Mouse (Mus musculus): Measurements from ENCODE around the gene Anapc16. TPM values are rescaled to one million over a fixed set of nuclear protein-coding genes. Genes with fewer than 3 reads are reported as not detected.

Anapc16 gene
- total and polyA plus RNA-seq, 3 experiments = 53.7 to 61.5 TPM; not detected in 1

GRCm38 (mm10) chr10:59957171-59958149, 45.5 kb downstream of the Anapc16 start:
- Histone ChIP-seq H3K4me1 (ENCODE audit: control insufficient read depth in 1 of 2, insufficient read depth in 2 of 2, low read length in 2 of 2) (peaks cover 4 to 10% of the 10 kb centered on the region in 2 experiments), H3K9ac (ENCODE audit: control insufficient read depth, low read depth, low read length, poor library complexity, severe bottlenecking) (no peak overlapping the region), H3K9me3 (replicated peaks; ENCODE audit: insufficient read depth, low read length) (no peaks in the 10 kb centered on the region), H3K27ac (ENCODE audit: control insufficient read depth, low read depth, low read length) (no peak overlapping the region), H3K4me3 (ENCODE audit: control insufficient read depth in 1 of 2, insufficient read depth in 1 of 2, low read depth in 2 of 2, low read length in 2 of 2) (no peak overlapping the region), H3K79me2 (ENCODE audit: control insufficient read depth, insufficient read depth, low read length, poor library complexity) (peaks cover 3% of the 10 kb centered on the region; the same call in 1 of the 2 replicates), H3K36me3 (ENCODE audit: control insufficient read depth in 1 of 2, insufficient read depth in 2 of 2, low read length in 2 of 2) (peaks cover 0 to 8% of the 10 kb centered on the region in 2 experiments; a peak in 1 of 4 replicates), H3K27me3 (ENCODE audit: control insufficient read depth in 1 of 2, insufficient read depth in 2 of 2, low read length in 2 of 2) (peaks cover 0 to 6% of the 10 kb centered on the region in 2 experiments)
- TF ChIP-seq RCOR1 (IDR thresholded peaks at IDR 0.05; ENCODE audit: low read depth, low read length) = no peak
- TF ChIP-seq ETS1 (IDR thresholded peaks at IDR 0.05; ENCODE audit: low read depth, low read length) = no peak
- no peak for TF ChIP-seq HCFC1 (IDR thresholded peaks at IDR 0.05; ENCODE audit: low read depth, low read length)
- TF ChIP-seq CHD2 (IDR thresholded peaks at IDR 0.05; ENCODE audit: low read length) = no peak
- no peak for TF ChIP-seq MAZ (IDR thresholded peaks at IDR 0.05; ENCODE audit: low read depth, low read length)
- no peak for TF ChIP-seq TAL1 (IDR thresholded peaks at IDR 0.05; ENCODE audit: low read length)
- no peak for TF ChIP-seq UBTF (IDR thresholded peaks at IDR 0.05; ENCODE audit: borderline replicate concordance, insufficient read depth, low read depth, low read length)
- no peak for TF ChIP-seq ZC3H11A (IDR thresholded peaks at IDR 0.05; ENCODE audit: low read depth, low read length)
- TF ChIP-seq GATA1 (IDR thresholded peaks at IDR 0.05; ENCODE audit: low read depth, low read length) = no peak
- TF ChIP-seq GABPA (IDR thresholded peaks at IDR 0.05; ENCODE audit: low read depth, low read length) = no peak
- TF ChIP-seq USF1 (IDR thresholded peaks at IDR 0.05; ENCODE audit: low read depth, low read length) = no peak
- no peak for TF ChIP-seq EP300 (IDR thresholded peaks at IDR 0.05; ENCODE audit: low read depth in 1 of 2, low read length in 2 of 2)
- no peak for TF ChIP-seq POLR2A (IDR thresholded peaks at IDR 0.05; ENCODE audit: control insufficient read depth in 1 of 2, insufficient read depth in 1 of 2, low read depth in 1 of 2, low read length in 2 of 2, poor library complexity in 1 of 2)
- no peak for TF ChIP-seq NELFE (IDR thresholded peaks at IDR 0.05; ENCODE audit: low read depth, low read length)
- no peak for DNase-seq (ENCODE audit: low read depth, low spot score)

DNA sequence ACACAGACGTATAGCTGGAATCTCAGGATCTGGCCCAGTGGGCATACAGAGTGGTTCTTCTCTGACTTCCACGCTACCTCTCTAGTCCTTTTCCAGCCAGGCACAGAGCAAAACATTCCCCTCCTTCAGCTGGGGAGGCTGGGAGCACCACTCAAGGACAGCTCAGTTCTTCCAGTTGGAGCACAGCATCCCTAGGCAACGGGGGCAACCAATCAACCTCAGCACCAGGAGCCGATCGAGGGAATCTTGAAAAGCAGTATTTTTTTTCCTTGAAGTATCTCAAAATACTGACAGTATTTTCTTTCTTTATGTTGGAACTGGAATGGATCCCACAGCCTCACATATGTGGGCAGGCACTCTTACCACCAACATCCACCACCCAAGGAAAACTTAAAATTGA, 46.3 kb downstream of the Anapc16 start:
- peaks cover 6% of the 10 kb centered on the region; the same call in 1 of the 2 replicates for H3K79me2 ChIP-seq (ENCODE audit: control insufficient read depth, insufficient read depth, low read length, poor library complexity)
- H3K9ac ChIP-seq (ENCODE audit: control insufficient read depth, low read depth, low read length, poor library complexity, severe bottlenecking) = no peak overlapping the region
- no peak for TF ChIP-seq USF2 (IDR thresholded peaks at IDR 0.05; ENCODE audit: borderline replicate concordance in 1 of 2, insufficient read depth in 1 of 2, low read depth in 1 of 2, low read length in 2 of 2)
- TF ChIP-seq MYC (IDR thresholded peaks at IDR 0.05; ENCODE audit: low read depth, low read length) = no peak
- H3K4me3 ChIP-seq (ENCODE audit: control insufficient read depth in 1 of 2, insufficient read depth in 1 of 2, low read depth in 2 of 2, low read length in 2 of 2) = no peak overlapping the region
- H3K4me1 ChIP-seq (ENCODE audit: control insufficient read depth in 1 of 2, insufficient read depth in 2 of 2, low read length in 2 of 2) = peaks cover 4 to 10% of the 10 kb centered on the region in 2 experiments
- no peaks in the 10 kb centered on the region for H3K9me3 ChIP-seq (replicated peaks; ENCODE audit: insufficient read depth, low read length)
- peaks cover 0 to 6% of the 10 kb centered on the region in 2 experiments for H3K27me3 ChIP-seq (ENCODE audit: control insufficient read depth in 1 of 2, insufficient read depth in 2 of 2, low read length in 2 of 2)
- no peak for DNase-seq (ENCODE audit: low read depth, low spot score)
- H3K36me3 ChIP-seq (ENCODE audit: control insufficient read depth in 1 of 2, insufficient read depth in 2 of 2, low read length in 2 of 2) = peaks cover 0 to 8% of the 10 kb centered on the region in 2 experiments; a peak in 1 of 4 replicates
- H3K27ac ChIP-seq (ENCODE audit: control insufficient read depth, low read depth, low read length) = no peak overlapping the region

Data from MEL (cell line).